Mouse (Mus musculus) regulatory T cell (primary cell): ENCODE results near the gene Nfkbid.

Source experiments
- in situ Hi-C: fragments of 300-600 bp; cut with MboI, MseI; formaldehyde crosslinking; loops from one replicate; pipeline ENCODE4 v1.15.1; 2025; ENCODE audit warnings: high pct_unique_total_duplicates

The Nfkbid gene

DNA sequence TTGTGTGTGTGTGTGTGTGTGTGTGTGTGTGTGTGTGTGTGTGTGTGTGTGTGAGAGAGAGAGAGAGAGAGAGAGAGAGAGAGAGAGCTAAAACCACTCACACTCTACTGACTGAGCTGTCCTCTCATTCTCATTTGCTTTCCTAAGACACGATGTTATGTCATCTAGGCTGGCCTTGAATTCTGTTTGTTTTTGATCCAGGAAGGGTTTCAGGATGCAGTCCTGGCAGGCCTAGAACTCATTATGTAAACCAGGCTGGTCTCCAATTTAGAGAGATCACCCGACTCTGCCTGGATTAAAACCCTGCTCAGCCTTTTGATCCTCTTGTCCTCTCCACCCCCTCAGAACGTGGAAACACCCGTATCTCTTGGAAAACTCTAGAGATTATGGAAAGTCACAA is 42.5 kb downstream of the Nfkbid start:
- in situ Hi-C loops: no loop called here

DNA sequence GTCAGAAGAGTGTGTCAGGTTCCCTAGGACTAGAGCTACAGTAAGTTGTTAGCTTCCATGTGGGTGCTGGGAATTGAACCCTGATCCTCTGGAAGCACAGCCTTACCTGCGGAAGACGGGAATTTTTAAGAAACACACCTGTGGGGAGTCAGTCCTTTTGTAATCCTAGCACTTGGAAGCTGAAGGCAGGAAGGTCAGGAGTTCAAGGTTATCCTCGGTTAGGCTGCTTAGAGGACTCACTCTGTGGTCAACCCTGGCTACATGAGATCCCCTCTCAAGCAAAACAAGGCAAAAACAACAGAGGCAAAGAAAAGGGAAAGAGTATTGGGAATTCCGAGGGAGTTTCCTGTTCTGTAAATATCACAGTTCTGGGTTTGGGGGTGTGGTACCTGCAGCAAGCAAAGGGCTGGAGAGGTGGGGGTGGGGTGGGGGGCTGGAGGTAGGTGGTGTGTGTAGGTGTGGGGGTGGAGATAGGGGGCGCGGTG is 43.3 kb downstream of the Nfkbid start:
- in situ Hi-C loops: no loop called here

DNA sequence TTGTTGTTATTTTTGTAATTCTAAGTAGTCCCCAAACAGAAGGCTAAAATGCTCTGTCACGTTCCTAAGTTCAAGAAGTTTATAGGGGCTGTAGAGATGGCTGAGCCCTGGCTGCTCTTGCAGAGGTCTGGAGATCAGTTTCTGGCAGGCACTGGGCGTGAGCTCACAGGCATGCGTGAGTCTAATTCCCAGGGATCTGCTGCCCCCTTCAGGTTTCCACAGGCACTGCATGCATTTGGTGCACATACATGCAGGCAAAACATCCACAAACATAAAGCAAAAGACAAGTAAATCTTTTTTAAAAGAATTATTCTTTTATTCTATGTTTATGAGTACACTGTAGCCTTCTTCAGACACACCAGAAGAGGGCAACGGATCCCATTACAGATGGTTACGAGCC is 50.9 kb downstream of the Nfkbid start:
- in situ Hi-C loops: loop anchor here (10.0 kb wide), 1 partner anchor 108 kb away; the partner anchor contains the start of gene Lrfn3

DNA sequence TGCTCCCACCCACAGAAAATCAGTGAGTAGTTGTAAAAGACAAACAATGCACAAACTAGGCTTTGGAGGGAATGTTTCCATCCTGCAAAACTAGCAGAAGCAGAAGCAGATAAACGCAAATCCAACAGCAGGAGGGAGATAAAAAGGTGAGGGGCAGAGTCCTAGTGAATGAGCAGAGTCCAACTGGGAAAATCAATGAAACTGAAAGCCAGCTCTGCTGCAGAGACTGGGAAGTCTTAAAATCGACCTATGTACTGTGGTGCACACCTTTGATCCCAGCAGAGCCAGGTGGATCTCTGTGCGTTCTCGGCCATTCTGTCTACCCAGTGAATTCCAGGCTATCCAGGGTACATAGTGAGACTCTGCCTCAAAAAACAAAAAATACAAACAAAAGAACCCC is 53.5 kb downstream of the Nfkbid start:
- in situ Hi-C loops: loop anchor here (10.0 kb wide), 1 partner anchor 110 kb away; the partner anchor contains the start of gene Lrfn3

DNA sequence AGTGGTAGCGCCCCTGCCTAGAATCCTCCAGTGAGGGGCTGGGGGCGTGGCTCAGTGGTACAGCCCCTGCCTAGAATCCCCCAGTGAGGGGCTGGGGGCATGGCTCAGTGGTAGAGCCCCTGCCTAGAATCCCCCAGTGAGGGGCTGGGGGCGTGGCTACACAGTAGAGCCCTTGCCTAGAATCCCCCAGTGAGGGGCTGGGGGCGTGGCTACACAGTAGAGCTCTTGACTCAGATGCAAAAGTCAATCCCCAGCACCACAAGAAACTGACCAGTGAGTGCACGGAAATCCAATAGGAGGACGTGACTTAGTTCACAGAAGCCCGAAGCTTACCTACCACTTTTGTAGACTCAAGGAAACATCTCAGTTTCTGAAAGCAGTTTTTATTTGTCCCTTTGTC is 54.6 kb downstream of the Nfkbid start:
- in situ Hi-C loops: loop anchor here (10.0 kb wide), 1 partner anchor 111 kb away; the partner anchor contains the start of gene Lrfn3

DNA sequence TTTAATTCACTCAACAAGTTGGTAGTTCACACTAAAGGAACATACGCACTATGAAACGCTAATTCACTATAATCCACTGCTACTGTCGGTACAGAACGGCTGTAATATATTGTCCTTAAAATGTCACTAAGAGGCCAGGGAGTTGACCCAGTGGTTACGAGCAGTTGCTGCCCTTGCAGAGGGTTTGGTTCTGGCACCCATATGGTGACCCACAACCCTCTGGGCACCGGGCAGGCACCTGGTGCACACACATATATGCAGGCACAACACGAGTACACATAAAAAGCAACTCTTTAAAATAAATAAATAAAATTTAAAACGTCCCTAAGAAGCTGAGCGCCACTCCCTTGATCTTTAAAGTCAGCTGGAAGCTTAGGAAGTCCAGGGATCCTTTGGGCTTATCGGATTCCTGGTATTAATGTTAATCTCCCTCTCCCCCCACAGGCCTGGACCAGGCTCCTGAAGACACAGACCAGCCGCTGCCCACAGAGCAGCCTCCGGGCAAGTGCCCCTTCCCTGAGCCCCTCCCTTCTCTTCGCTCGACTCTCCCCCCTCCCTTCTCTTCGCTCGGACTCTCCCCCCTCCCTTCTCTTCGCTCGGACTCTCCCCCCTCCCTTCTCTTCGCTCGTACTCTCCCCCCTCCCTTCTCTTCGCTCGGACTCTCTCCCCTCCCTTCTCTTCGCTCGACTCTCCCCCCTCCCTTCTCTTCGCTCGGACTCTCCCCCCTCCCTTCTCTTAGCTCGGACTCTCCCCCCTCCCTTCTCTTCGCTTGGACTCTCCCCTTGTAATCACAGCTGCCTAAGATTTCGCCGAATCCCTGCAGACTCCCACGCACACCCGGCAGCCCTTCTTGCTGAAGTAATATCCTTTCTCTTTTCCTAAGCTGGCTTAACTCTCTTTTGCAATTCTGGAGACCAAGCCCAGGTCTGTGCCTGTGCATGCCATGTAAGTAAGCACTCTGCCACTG is 56.2 kb downstream of the Nfkbid start:
- in situ Hi-C loops: loop anchor here (10.0 kb wide), 1 partner anchor 113 kb away; the partner anchor contains the start of gene Lrfn3
